Mouse (Mus musculus) gonadal fat pad, adult 2 months (tissue): Measurements from ENCODE around the gene Akirin2. TPM values are rescaled to one million over a fixed set of nuclear protein-coding genes. Genes with fewer than 3 reads are reported as not detected.

ENCODE experiments used
- DNase-seq: peaks from one replicate; pipeline ENCODE4 v3.0.0-alpha.2; 2012; ENCODE audit warnings: low read depth
- polyA plus RNA-seq: library from polyadenylated mRNA; depleted of rRNA; stranded (reverse); fragments of >200 nt; gene quantifications from 2 replicates; pipeline ENCODE4 v1.2.3, GENCODE M21; 2012; rRNA removed

The Akirin2 gene
- polyA plus RNA-seq, 1 experiment, result 21.3 TPM

DNA sequence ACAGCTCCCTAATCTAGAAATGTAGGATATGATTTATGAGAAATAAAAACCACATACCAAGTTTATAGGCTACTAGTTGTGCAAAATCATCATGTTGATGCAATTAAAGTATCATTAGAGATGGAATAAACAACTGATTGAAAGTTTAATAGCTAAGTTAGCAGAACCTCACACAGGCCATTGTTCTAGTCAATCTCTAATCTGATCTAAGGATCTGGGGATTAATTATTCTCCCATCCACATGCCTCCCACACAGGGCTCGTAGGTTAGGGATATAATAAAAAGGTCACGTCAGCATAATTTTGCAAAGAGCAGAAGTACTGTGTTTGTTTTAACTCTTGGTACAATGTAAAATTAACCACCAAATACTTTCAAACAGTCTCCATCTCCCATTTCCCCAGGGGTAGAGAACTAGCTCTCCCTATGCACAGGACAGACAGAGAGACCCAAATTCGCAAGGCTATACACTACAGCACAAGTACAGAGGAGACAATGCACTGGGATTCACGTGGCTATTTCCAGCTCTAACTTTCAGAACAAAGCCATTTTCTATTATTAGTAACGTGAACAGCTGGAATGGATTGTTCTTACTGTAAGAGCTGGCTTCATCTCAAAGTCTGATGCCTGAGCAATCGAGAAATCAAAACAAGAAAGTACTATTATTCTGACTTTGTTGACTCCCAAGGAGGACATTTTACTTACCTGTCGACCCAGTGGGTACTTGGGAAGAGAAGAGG lies 34.3 kb downstream of the Akirin2 start:
- peak; percentile 55 for DNase-seq

DNA sequence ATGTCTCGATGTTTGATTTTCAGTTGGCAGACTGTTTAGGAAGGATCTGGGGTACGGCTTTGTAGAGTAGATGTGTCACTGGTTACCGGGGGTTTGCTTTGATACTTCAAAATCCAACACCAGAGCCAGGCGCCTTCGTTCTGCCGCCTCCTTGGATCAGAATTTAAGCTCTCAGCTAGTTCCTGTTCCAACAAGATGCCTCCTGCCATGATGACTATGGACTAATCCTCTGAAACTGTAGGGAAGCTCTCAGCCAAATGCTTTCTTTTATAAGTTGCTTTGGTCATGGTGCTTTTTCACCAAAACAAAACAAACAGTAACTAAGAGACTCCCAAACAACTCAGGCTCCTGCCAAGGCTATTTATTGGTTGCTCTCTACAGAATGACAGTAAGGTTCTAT lies 52.4 kb downstream of the Akirin2 start:
- DNase-seq, result no peak

- DNase-seq, result no peak
These were observed 55.9 kb downstream of the Akirin2 start for GRCm38 (mm10) chr4:34606658-34607057.

GRCm38 (mm10) chr4:34613571-34614145 lies 62.9 kb downstream of the Akirin2 start:
- no peak for DNase-seq

DNA sequence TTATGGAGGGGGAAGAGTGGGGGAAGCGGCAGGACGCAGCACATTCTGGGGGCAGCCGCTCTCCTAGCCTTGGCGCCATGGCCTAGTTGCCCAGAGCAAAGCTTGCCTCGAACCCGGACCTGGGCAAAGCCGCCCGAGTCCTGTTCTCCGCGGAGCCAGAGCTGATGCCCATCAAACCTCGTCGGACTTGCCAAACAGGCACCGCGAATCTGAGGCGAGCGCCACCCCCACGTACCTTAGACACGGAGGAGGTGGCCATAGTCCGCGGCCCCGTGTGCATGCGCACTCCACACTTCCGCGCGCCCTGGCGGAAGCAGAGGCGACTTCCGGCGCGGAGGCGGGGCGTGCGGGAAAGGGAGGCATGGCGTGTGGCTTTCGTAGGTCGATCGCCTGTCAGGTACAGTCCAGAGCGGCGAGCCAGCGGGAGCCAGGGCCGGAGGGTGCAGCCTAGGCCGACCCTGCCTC lies 63.9 kb downstream of the Akirin2 start, which contains the start of the genes Orc3 and Rars2:
TSS of gene Orc3 (minus strand) at position 315 of the 465 bp plus-strand sequence.
TSS of gene Rars2 (plus strand) at position 328 of the 465 bp plus-strand sequence.
- DNase-seq, result peak; percentile 41

GRCm38 (mm10) chr4:34615303-34615702 lies 64.6 kb downstream of the Akirin2 start:
- no peak for DNase-seq

DNA sequence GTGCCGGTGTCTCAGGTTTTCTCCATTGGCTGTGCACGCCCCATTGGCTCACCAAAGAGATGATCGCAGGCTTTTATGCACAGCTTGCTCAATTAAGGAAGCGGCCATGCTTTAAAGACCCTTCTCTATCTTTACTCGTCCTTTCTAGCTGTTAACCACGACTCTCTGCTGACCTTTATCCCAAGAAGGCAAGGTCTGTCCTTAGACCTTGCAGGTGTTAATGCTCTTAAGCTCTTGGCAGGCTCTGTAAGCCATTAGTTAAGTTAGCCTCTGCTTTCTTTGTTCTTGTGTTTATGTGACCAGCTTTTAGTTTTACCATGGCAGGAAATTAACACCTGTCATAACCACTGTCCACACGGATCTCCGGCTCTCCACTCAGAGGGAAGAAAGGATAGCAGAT lies 65.4 kb downstream of the Akirin2 start:
- peak; percentile 17 for DNase-seq

Other genes with a start within 250 kb of the Akirin2 start
- gene Orc3, start 64.0 kb downstream of the Akirin2 start, polyA plus RNA-seq, result 17.5 and 20.8 TPM in 2 replicates
- gene Rars2, start 64.0 kb downstream of the Akirin2 start, polyA plus RNA-seq, result 12.1 and 14.5 TPM in 2 replicates
- 14.3 and 16.8 TPM in 2 replicates for gene Slc35a1, start 136.5 kb downstream of the Akirin2 start, polyA plus RNA-seq
- 0.80 and 1.8 TPM in 2 replicates for gene Cfap206, start 179.3 kb downstream of the Akirin2 start, polyA plus RNA-seq
- 0.09 TPM in 1 of 2 replicates, not detected in the other for gene Gm136, start 205.3 kb downstream of the Akirin2 start, polyA plus RNA-seq
- 7.9 and 8.6 TPM in 2 replicates for gene Smim8, start 227.5 kb downstream of the Akirin2 start, polyA plus RNA-seq